Mouse (Mus musculus) frontal cortex, postnatal 14 days (tissue): ENCODE results near the gene Kif14.

Experiments used
- DNase-seq, 2 experiments: peaks; one replicate each; pipeline ENCODE4 v3.0.0; 2022; ENCODE audit warnings: low spot score in 2 of 2

The Kif14 gene

GRCm38 (mm10) chr1:136466143-136466811, at the start of gene Kif14:
Gene Kif14, plus strand, starts transcription at chr1:136466343.
- peak; percentile 85 to 86 for DNase-seq

DNA sequence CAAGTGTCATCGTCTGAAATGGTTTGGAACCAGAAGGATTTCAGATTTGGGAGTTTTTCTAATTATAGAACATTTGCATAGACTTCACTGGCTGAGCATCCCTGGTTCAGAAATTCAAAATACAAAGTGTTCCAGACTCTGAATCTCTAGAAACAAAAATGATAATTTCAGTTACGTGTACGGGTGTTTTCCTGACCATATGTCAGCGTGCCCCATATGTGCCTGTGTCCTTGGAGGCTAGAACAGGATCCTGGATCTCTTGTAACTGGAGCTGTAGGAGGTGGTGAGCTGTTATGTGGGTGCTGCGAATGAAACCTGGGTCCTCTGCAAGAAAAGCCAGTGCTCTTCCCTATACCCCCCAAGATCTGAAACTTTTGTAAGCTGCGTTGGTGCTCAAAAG, 47.8 kb upstream of the Kif14 start:
- DNase-seq = peak in 1 of 2 experiments; percentile 14

- DNase-seq = no peak
These were observed 38.8 kb upstream of the Kif14 start for GRCm38 (mm10) chr1:136427166-136427969.

- no peak for DNase-seq
These were observed 37.2 kb upstream of the Kif14 start for GRCm38 (mm10) chr1:136428981-136429380.

DNA sequence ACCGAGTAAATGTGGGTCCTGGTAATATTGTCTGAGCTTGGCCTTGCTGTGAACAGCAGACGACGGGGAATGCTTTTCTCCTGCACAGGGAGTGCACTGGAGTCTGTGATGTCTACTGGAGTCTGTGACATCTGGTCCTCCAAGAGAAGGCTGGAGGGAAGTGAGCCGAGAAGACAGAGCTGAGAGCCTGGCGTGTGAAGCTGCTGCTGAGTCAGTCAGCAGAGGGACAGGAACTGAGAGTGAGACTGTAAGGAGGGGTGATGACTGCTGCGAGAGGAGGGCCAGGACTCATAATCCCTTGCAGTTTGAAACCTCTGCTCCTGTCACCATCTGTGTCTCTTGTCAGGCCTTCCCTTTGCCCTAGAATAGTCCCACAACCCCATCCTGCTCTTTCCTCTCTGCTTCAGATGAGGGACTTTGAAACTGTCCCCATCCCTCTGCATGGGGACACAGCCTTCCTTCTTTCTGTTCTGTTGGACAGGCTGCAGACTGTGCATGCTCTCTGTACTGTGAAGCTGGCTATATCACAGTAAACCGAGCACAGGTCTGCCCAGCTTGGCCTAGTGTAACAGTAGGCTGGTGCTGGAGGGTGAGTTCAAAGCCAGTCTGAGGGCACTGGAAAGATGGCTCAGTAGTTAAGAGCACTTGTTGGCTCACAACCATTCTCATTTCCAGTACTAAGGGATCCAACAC, 35.9 kb upstream of the Kif14 start:
- DNase-seq = no peak

DNA sequence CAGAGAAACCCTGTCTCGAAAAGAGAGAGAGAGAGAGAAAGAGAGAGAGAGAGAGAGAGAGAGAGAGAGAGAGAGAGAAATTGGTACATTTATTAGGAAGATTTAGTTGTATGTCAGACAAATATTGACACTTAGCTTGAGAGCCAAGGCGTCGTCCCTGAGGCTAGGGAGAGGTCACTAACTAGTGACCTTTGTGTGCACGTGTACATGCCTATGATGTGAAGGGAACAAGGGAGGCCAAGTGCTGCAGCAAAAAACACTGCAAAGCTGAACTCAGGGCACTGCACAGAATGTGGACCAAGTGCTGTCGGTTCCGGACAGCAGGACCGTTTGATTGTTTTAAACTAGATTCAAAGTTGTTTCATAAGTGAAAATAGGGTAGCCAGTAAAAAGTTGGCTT, 25.4 kb upstream of the Kif14 start:
- DNase-seq = no peak

DNA sequence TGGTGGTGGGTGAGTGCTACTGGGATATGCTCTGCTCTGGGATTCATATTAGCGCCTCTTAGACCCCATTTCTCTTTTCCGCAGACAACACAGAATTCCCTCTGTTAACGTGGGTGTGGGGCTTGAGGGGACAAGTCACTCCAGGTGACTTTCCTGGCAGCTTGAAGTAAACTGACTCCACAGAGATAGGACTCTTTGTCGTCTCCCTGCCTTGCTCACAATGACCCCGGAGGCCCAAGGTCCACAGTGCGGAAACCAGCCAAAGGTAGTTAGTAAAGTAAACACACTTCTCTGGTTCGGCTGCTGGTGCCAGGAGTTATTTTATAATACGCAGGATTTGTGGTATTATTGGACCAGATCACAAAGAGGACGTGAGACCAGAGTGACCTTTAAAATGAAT, 23.3 kb upstream of the Kif14 start:
- DNase-seq = no peak

DNA sequence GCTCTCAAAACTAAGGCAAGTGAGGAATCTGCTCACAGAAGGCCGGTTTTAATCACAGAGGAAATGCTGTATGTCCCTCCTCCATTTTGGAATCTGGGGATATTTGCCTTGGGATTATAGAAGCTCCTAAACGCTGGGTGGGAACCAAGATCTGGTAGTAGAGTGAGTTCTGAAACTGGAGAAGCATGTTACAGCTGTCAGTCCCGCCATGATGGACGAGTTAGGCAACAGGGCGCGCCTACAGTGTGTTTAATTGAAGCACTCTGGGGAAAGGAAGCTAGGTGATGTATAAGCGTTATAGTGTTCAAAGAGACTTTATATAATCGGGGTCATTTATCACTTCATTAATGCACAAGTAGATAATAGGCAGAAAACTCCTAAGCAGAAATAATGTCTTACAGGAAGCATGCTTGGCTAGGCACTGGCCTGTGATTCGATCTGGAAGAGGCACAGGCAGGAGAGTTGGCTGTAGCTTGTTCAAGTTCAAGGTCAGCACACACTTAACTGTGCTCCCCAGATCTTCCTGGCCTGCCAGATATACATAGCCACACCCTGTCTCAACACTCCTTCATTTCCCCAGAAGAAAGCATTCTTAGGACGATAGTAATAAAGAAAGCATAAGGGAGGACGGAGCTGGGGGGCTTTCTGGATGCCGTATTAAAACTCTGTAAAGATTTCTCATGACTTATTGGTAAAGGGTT, 21.4 kb upstream of the Kif14 start:
- no peak for DNase-seq

DNA sequence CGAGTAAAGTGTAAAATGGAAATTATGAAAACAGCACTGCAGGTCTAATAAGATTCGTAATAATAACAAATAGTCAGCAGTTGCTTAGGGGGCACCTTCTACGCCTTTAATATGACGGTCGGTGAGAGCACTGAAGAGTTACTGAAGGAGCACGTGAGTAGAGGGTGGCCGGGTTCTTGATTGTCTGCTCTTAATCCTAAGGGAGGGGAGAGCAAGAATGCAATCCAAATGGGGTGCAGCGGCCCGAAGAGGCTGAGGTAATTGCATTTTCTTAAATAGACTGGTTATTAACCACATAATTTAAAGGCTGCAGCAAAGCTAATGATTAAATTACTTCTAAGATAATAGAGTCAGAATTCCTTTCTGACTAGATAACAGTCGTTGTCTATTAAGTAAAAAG, 19.2 kb upstream of the Kif14 start:
- DNase-seq = no peak

GRCm38 (mm10) chr1:136447338-136447737, 18.8 kb upstream of the Kif14 start:
- DNase-seq = no peak

GRCm38 (mm10) chr1:136449541-136449940, 16.6 kb upstream of the Kif14 start:
- DNase-seq = no peak

- DNase-seq = no peak
These were observed 15.9 kb upstream of the Kif14 start for GRCm38 (mm10) chr1:136450206-136450605.

DNA sequence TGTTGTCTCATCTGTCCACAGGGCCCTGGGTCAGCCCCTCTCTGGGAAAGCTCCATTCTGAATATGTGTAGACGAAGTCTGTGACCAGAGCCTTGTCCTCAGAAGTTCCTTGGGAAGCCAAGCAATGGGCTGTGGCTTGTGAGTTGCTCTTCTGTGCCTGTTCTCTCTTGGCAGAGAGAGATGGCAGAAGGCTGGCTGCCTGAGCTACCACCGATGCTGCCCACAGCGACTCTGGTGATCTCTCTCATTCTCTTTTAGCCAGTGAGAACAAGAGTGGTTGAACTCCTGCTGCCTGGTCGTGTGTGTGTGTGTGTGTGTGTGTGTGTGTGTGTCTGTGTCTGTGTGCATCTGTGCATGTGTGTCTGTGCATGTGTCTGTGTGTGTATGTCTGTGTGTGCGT, 13.7 kb upstream of the Kif14 start:
- DNase-seq = no peak

- DNase-seq = peak in 1 of 2 experiments; percentile 36
These were observed 10.2 kb upstream of the Kif14 start for GRCm38 (mm10) chr1:136455756-136456585.

- no peak for DNase-seq
These were observed 9.4 kb upstream of the Kif14 start for GRCm38 (mm10) chr1:136456741-136457140.

DNA sequence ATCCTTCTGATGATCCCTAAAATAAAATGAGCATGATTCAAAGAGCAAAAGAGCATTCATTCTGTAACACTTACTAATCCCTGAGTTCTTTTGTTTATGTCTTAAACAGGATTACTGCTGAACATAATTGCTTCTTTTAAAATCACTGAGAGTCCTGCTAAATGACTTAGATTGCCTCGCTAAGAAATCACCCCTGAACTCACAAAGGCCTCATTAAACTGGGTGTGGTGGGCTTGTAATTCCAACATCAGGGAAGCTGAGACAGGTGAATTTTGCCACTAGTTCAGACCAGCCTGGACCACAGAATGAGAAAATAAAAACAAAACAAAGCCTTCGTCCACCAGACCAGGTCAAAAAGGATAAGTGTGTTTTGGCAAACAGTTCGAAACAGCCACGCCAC, 8.7 kb upstream of the Kif14 start:
- no peak for DNase-seq

DNA sequence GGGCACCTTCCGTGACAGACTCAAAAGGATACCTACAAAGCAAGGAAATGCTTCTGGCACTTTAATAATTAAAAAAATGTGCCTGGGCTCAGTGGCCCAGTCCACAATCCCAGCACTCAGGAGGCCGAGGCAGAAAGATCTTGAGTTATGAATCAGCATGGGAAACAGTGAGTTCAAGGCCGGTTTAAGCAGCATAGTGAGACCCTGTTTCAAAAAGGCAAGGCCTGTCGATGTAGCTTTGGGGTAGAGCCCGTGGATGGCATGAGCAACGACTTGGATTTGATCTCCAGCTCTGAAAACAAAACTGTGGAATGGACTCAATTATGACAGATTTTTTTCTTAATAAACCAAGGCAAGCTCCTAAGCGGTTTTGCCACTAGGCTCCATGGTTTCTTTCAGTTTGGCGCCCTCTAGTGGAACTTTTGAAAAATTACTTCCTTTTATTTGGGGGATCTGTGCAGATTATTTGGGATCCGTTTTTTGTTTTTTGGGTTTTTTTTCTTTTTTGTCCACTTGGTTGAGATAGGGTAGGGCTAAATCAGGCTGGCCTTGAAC, 7.4 kb upstream of the Kif14 start:
- peak in 1 of 2 experiments; percentile 12 for DNase-seq

DNA sequence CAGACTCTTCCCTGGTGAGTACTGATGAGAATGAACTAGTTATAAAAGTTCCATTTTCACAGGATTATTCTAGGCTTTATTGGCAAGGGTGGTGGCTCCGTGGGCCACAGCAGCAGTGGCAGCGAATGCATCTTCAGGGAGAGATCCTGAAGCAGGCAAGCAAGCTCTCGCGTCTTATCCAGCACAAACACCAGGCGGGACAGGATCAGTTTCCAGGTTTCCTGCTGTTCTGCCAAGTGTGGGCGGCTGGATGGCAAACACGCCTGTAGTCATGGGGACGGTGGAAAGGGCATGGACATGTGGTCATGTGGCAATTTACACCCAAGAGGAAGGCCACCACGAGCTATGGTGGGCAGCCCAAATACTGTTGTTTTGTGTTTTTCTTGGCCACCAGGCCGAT, 3.7 kb upstream of the Kif14 start:
- DNase-seq = no peak

- no peak for DNase-seq
These were observed 975 bp upstream of the Kif14 start for GRCm38 (mm10) chr1:136465168-136465567.

DNA sequence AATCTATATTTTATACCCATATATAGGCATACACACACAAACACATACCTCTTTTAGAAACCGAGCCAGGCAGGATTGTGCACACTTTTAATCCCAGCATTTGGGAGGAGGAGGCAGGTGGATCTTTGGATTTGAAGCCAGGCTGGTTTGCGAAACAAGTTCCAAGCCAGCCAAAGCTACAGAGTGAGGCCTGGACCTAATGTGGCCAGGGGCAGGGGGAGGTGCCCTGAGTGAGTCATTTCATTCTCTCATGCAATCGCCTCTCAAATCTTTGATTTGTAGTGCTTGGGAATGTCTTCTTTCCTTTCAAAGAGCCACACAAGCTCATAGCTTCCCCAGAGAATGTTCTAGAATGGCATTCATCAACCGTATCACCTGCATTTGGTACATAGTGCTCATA, 3.3 kb downstream of the Kif14 start:
- no peak for DNase-seq

- no peak for DNase-seq
These were observed 4.3 kb downstream of the Kif14 start for GRCm38 (mm10) chr1:136470471-136470870.
